Mouse (Mus musculus) gastrocnemius, postnatal 25 days (tissue): ENCODE results near the gene Oma1. TPM values are rescaled to one million over a fixed set of nuclear protein-coding genes. Genes with fewer than 3 reads are reported as not detected.

Experiments
- DNase-seq: peaks from one replicate; pipeline ENCODE4 v3.0.0; 2022
- long read RNA-seq, 2 experiments: library from polyadenylated mRNA; stranded (forward); transcript quantifications; one replicate each; pipeline ENCODE4 v2.0.0; 2021
- total RNA-seq, 2 experiments: library from RNA; stranded (reverse); gene quantifications; 1 replicate in 1 of 2; 2 replicates in 1 of 2; pipeline ENCODE4 v1.2.3; 2021

Gene Oma1
- 10 to 100 TPM; 20.8 to 25.0 TPM for total RNA-seq
- long read RNA-seq, experiment 1, transcript Oma1-201 (9 exons, 1,915 nt), result major isoform, 22 of 29 reads
- long read RNA-seq, experiment 1, partial matches to known transcripts, result 5 of 29 reads
- long read RNA-seq, experiment 1, other reads (novel, unspliced or antisense), result 2 of 29 reads
- long read RNA-seq, experiment 2, transcript Oma1-201 (9 exons, 1,915 nt), result major isoform, 23 of 35 reads
- long read RNA-seq, experiment 2, partial matches to known transcripts, result 5 of 35 reads
- long read RNA-seq, experiment 2, other reads (novel, unspliced or antisense), result 6 of 35 reads

- peak; percentile 99 for DNase-seq
Observed at GRCm38 (mm10) chr4:103313587-103314525, at the start of gene Oma1. TSS of gene Oma1 (plus strand) at chr4:103313812.

GRCm38 (mm10) chr4:103263812-103264396 lies 49.7 kb upstream of the Oma1 start:
- no peak for DNase-seq

DNA sequence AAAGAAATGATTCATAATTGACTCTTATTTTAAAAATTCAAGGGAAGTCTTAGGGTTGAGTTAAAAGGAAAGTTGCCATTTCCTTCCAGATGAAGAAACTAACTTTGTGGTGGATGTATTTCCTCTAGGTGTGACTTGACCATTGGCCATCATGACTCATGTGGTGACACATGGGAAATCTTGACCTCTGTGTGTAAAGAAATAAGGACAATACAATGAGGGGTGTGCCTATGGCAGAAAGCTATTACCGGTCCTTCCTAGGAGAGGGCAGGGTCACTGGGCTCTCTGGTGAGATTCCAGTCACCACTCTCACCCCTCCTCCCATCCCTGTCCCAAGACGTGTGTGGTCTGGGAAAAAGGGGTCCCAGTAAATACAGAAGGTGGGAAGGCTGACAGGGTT lies 48.4 kb upstream of the Oma1 start:
- no peak for DNase-seq

DNA sequence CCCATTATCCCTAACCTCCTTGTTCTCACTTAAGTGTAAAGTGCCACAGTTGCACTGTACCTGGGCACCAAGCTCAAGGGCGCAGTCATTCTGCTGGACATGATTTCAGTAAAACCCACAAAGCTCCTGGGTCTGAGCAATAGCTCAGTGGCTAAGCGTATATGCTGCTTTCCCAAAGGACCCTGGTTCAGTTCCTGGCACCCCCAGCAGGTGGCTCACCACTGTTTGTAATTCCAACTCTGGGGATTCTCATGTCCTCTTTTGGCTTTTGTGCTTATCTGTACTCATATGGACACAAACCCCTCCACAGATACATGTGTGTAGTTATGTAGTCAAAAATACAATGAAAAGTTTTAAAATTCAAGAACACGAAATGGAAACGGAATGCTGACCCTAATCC lies 44.3 kb upstream of the Oma1 start:
- DNase-seq, result no peak

GRCm38 (mm10) chr4:103273021-103273420 lies 40.6 kb upstream of the Oma1 start:
- DNase-seq, result no peak

GRCm38 (mm10) chr4:103288342-103288741 lies 25.3 kb upstream of the Oma1 start:
- no peak for DNase-seq

DNA sequence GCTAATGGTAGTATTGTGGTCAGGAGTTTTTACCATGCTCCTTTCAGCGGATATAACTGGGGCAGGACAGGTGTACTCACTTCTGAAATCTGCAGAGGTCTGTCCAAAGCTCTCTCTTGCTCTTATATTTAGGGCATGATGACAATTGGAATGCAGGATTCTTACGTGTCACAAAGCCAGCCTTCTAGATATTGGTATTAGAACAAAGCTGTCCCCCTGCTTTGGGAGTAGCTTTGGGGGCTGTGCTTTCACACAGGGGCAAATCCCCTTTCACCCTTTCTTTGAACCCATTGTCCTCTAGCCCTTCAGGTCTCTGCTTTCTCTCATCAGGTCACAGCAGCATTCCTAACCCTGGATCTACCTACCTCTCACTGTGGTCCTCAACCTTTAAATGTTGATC lies 22.8 kb upstream of the Oma1 start, which contains the start of gene 4921539E11Rik:
Gene 4921539E11Rik (minus strand): TSS at position 101 of the 400 bp plus-strand sequence.
- DNase-seq, result no peak

GRCm38 (mm10) chr4:103299342-103299741 lies 14.3 kb upstream of the Oma1 start:
- no peak for DNase-seq

- DNase-seq, result no peak
Observed at GRCm38 (mm10) chr4:103303851-103304250, 9.8 kb upstream of the Oma1 start.

DNA sequence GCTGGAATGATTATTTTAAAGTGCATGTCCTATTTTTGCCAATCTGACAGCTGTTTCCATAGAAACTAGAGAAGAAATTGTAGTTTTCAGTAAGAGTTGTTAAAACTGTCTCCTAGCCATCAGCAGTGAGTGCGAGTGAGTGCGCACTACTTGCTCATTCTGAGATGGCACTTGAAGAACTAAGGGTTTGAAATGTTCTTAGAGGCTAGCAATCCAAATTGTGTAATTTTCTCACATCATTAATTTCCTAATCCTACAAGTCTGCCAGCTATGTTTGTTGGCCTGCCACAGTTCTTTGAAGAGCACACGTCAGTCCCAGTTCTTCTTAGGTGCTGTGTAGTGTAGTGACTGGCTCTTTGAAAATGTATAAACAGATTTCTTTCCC lies 906 bp downstream of the Oma1 start:
- no peak for DNase-seq

GRCm38 (mm10) chr4:103315861-103316260 lies 2.2 kb downstream of the Oma1 start:
- DNase-seq, result no peak

GRCm38 (mm10) chr4:103321461-103321860 lies 7.8 kb downstream of the Oma1 start:
- no peak for DNase-seq

DNA sequence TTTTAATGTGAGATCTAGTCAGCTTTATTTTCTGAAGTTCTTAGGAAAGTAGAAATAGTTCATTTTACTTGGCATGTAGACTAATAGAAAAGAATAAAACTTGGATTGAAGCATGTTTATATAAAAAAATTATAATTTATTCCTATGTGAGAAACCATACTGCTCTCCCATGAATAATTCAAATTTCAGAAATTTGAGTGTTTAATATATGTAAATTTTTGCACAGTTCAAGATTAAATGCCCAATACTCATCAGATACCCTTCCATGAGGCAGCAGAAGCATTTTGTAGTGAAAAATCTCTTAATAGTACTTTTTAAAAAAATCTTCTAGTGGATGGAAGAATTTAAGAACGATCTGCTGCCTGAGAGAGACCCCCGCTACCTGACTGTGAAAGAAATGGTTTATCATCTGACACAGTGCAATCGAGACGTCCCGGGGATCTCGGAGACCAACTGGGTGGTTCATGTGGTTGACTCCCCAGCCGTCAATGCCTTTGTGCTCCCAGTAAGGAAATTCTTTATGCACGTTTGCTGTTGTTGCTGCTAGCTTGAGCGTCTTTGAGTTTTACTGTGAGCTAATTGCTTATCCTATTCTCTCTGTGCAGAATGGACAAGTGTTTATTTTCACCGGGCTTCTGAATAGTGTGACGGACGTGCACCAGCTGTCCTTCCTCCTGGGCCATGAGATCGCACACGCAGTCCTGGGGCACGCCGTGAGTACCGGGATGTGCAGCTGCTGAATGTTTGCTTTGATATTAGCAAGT lies 11.3 kb downstream of the Oma1 start:
- DNase-seq, result no peak

GRCm38 (mm10) chr4:103326994-103327393 lies 13.4 kb downstream of the Oma1 start:
- peak; percentile 25 for DNase-seq

DNA sequence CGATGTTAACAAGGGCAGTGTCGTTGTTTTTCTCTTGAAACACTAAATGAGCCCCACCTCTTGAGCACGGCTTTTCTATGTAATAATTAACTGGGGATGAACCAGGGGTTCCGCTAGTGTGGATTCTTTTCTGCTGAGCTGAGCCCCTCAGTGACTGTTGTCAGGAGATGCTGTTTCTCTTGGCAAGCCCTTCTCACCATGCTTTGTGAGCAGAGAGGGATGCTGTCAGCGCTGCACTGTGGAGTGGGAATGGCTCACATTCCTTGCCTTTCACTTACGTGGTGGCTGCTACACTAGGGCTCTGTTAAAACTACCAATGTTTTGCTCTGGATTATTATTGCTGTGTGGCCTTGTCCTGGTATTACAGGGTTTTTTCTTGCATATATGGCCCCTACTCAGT lies 15.7 kb downstream of the Oma1 start:
- no peak for DNase-seq

- no peak for DNase-seq
Observed at GRCm38 (mm10) chr4:103335134-103335533, 21.5 kb downstream of the Oma1 start.

- DNase-seq, result no peak
Observed at GRCm38 (mm10) chr4:103340726-103341125, 27.1 kb downstream of the Oma1 start.

- DNase-seq, result no peak
Observed at GRCm38 (mm10) chr4:103341620-103342019, 28.0 kb downstream of the Oma1 start.

DNA sequence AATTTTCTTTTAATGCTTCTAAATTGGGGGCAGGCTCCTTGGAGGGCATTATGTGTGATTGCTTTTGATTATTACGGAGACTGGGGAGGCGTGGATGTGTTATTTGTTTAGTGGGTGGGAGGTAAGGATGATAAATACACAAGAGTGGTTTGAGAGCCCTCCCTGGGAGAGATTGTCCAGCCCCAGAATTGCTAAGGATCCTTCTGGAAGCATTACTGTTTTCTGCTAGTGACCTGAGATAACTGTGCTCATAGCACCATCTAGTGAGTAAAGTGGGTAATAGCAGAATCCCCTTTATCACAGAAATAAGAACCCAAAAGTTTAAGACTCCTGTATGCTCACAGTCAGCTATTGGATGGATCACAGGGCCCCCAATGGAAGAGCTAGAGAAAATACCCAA lies 32.4 kb downstream of the Oma1 start:
- no peak for DNase-seq

- no peak for DNase-seq
Observed at GRCm38 (mm10) chr4:103346849-103347248, 33.2 kb downstream of the Oma1 start.

DNA sequence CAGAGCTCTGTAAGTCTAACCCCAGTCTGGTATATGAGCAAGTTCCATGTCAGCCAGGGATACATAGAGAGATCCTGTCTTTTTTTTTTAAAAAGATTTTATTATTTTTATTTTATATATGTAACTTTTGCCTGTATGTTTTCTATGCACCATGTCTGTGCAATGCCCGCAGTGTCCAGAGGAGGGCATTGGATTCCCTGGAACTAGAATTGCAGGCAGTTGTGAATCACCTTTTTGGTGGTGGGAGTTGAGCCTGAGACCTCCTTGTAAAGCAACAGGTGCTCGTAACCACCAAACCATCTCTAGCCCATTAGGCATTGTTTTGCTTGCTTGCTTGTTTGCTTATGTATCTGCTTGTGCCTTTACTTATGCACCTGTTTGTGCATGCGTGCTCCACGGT lies 35.6 kb downstream of the Oma1 start:
- no peak for DNase-seq

- no peak for DNase-seq
Observed at GRCm38 (mm10) chr4:103352926-103353325, 39.3 kb downstream of the Oma1 start.
